Mouse (Mus musculus): Measurements from ENCODE around the gene Esp24. TPM values are rescaled to one million over a fixed set of nuclear protein-coding genes. Genes with fewer than 3 reads are reported as not detected.
"Not testable (repeated sequence)": the region's sequence is repeated elsewhere in the genome, so short reads cannot be mapped to it uniquely, and the experiment has no call there.

The Esp24 gene
- not detected for total RNA-seq (2021)

DNA sequence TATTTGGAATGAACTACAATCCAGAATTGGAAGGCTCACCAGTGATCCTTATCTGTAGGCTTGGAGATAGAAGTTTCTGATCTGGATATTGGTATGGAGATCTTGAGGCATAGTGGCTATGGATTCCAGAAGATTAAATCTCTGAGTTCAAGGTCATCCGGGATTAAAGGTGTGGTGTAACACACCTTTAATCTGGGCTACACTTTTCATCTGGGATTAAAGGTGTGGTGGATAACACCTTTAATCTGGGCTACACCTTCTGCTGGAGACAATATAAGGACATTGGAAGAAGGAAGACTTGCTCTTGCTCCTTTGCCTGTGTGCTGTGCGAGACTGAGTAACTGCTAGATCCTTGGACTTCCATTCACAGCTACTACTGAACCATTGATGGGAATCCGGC, at the start of gene Esp24:
TSS of gene Esp24 (plus strand) at position 301 of the 400 bp plus-strand sequence.
- DNase-seq; intact Hi-C loops (cut with DNase I): not testable (repeated sequence)

- intact Hi-C loops (cut with DNase I): no loop called here
- DNase-seq: no peak
Observed at GRCm38 (mm10) chr17:39009846-39010245, 26.6 kb upstream of the Esp24 start.

- intact Hi-C loops (cut with DNase I): no loop called here
Observed at GRCm38 (mm10) chr17:39010675-39011638, 25.5 kb upstream of the Esp24 start.

DNA sequence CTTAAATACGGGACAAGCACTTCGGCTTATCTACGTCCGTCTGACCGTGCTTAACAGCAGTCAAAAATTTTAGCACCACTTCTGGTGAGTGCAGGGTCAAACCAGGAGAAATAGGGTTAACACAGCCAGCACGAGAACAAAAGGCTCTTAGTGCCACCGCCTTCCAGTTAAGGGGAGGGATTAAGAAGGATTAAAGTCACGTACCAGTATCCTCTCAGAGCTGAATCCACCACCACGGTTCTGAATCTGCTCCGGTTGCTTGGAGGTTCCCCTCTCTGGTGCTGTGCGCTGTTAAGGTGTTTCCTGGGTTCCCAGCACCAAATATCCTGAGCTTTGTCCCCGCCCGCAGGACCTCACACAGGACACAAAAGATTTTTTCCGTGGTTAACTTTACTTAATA, 19.3 kb upstream of the Esp24 start:
- no peak for DNase-seq
- intact Hi-C loops (cut with DNase I): no loop called here

More at GRCm38 (mm10) chr17:39010675-39011638, 25.5 kb upstream of the Esp24 start:
- DNase-seq: no peak

GRCm38 (mm10) chr17:39043241-39043640, 6.7 kb downstream of the Esp24 start, which contains the start of gene Gm21903:
Gene Gm21903 (minus strand): TSS chr17:39043341.
- intact Hi-C loops (cut with DNase I): no loop called here
- DNase-seq: no peak

DNA sequence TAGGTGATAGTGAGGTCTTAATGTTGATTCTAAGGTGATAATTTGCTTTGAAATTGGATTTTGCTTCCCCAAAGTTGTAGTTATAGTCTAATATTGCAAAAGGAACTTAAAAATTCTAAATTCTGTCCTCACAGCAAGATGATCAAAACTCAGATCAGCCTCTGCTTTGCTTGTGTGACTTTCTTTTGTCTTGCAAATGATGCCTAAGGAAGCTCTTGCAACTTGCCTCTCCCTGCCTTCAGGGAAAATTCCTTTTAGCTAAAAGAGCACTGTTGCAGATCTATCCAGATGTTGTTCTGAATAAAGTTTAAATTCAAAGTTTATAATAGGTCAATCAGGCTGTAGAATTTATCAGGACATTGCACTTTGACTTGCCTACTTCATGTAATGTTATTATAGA, 27.1 kb downstream of the Esp24 start:
- intact Hi-C loops (cut with DNase I): no loop called here
- DNase-seq: no peak

- intact Hi-C loops (cut with DNase I): no loop called here
- DNase-seq: no peak
Observed at GRCm38 (mm10) chr17:39076937-39077336, 40.4 kb downstream of the Esp24 start, which contains the start of gene Esp23. Gene Esp23 (minus strand): TSS chr17:39077037.

Other genes with a start within 250 kb of the Esp24 start
- not detected for gene Gm21903, start 6.6 kb downstream of the Esp24 start, total RNA-seq (2021)
- gene Esp23, start 40.3 kb downstream of the Esp24 start, total RNA-seq (2021): not detected
- not detected for gene Esp22, start 58.6 kb downstream of the Esp24 start, total RNA-seq (2021)

Data from heart, postnatal 10 days (tissue).